Mouse (Mus musculus) adrenal gland, postnatal 14 days (tissue): ENCODE results near the gene Elfn1. TPM values are rescaled to one million over a fixed set of nuclear protein-coding genes. Genes with fewer than 3 reads are reported as not detected.
A peak's percentile ranks its signal among the peaks of the same experiment; 100 is the strongest.

Experiments
- DNase-seq: peaks from one replicate; pipeline ENCODE4 v3.0.0; 2021; ENCODE audit warnings: mixed read lengths
- long read RNA-seq, 2 experiments: library from polyadenylated mRNA; stranded (forward); transcript quantifications; one replicate each; pipeline ENCODE4 v2.0.0; 2021
- total RNA-seq: library from RNA; stranded (reverse); gene quantifications from 2 replicates; pipeline ENCODE4 v1.2.3, GENCODE M21; 2021

Elfn1 gene
- 1.2 and 1.4 TPM in 2 replicates for total RNA-seq
- long read RNA-seq, experiment 1, partial matches to known transcripts: 0 of 1 reads
- long read RNA-seq, experiment 1, other reads (novel, unspliced or antisense): 1 of 1 reads
- long read RNA-seq, experiment 2: 0 reads

GRCm38 (mm10) chr5:139907714-139908242 lies at the start of gene Elfn1:
TSS of gene Elfn1 (plus strand) at chr5:139907943.
- DNase-seq: peak; percentile 37

GRCm38 (mm10) chr5:139860328-139861104 lies 47.2 kb upstream of the Elfn1 start:
- no peak for DNase-seq

GRCm38 (mm10) chr5:139862759-139863158 lies 45.0 kb upstream of the Elfn1 start:
- DNase-seq: peak; percentile 87

- DNase-seq: no peak
These were observed 36.9 kb upstream of the Elfn1 start for GRCm38 (mm10) chr5:139870886-139871285.

- no peak for DNase-seq
These were observed 36.2 kb upstream of the Elfn1 start for GRCm38 (mm10) chr5:139871526-139871925.

GRCm38 (mm10) chr5:139877563-139877962 lies 30.2 kb upstream of the Elfn1 start:
- no peak for DNase-seq

- no peak for DNase-seq
These were observed 28.0 kb upstream of the Elfn1 start for GRCm38 (mm10) chr5:139879694-139880093.

- DNase-seq: no peak
These were observed 26.6 kb upstream of the Elfn1 start for GRCm38 (mm10) chr5:139881161-139881560.

- no peak for DNase-seq
These were observed 19.1 kb upstream of the Elfn1 start for GRCm38 (mm10) chr5:139888624-139889023.

- no peak for DNase-seq
These were observed 18.4 kb upstream of the Elfn1 start for GRCm38 (mm10) chr5:139889370-139889769.

GRCm38 (mm10) chr5:139892326-139892994 lies 15.3 kb upstream of the Elfn1 start:
- DNase-seq: no peak

GRCm38 (mm10) chr5:139892995-139893345 lies 14.8 kb upstream of the Elfn1 start:
- peak; percentile 28 for DNase-seq

GRCm38 (mm10) chr5:139894025-139894508 lies 13.7 kb upstream of the Elfn1 start:
- peak; percentile 61 for DNase-seq

- DNase-seq: no peak
These were observed 8.7 kb upstream of the Elfn1 start for GRCm38 (mm10) chr5:139899044-139899443.

GRCm38 (mm10) chr5:139905121-139905520 lies 2.6 kb upstream of the Elfn1 start:
- peak; percentile 35 for DNase-seq

- DNase-seq: no peak
These were observed 1.2 kb upstream of the Elfn1 start for GRCm38 (mm10) chr5:139906507-139906906.

- DNase-seq: peak; percentile 51
These were observed 502 bp upstream of the Elfn1 start for GRCm38 (mm10) chr5:139907241-139907640.

GRCm38 (mm10) chr5:139908243-139908810 lies 584 bp downstream of the Elfn1 start:
- peak; percentile 40 for DNase-seq

- peak; percentile 19 for DNase-seq
These were observed 1.3 kb downstream of the Elfn1 start for GRCm38 (mm10) chr5:139908811-139909627.

- DNase-seq: peak; percentile 37
These were observed 2.2 kb downstream of the Elfn1 start for GRCm38 (mm10) chr5:139909710-139910550.
